ENCODE assay signal across 9 mouse cellular contexts in the genomic region with DNA sequence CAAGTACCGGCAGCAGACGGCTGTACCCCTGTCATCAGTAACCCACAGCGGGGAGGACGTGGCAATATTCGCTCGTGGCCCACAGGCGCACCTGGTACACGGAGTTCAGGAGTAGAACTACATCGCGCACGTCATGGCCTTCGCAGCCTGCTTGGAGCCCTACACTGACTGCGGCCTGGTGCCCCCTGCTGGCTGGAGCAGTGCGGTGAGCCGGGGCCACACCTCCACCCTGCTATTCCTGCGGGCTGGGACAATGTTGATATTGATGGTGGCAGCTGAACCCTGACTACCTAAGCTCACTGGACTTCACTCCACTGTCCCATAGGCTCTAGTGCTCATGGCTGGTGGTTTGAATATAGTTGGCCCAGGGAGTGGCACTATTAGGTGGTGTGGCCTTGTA. TPM values are rescaled to one million over a fixed set of nuclear protein-coding genes. Genes with fewer than 3 reads are reported as not detected.
A peak's percentile ranks its signal among the peaks of the same experiment; 100 is the strongest.
DNase-seq lines count a peak whose midpoint lies in the region; ATAC-seq and TF ChIP-seq lines count a peak whose summit lies in the region.
"Had no signal": no experiment of that assay in that cellular context is flagged by ENCODE, and none has a peak within 500 bp of the region (broad histone marks: within the 10 kb centered on the region; RNA-seq: fewer than 3 reads in every experiment).

No protein-coding gene starts in this region.

- peak; percentile 70 for TF ChIP-seq CTCF in C2C12 (IDR thresholded peaks at IDR 0.05; ENCODE audit: control insufficient read depth, insufficient read depth, insufficient read length)
- TF ChIP-seq CTCF in brain, embryonic 14.5 days (IDR thresholded peaks at IDR 0.05; ENCODE audit: borderline replicate concordance, extremely low read depth, insufficient read depth, insufficient read length): peak; percentile 29; the same call in 1 of the 2 replicates

- 0 out of 2 replicates have a peak, but pooled peaks have one; percentile 33 for ATAC-seq in heart, embryonic 11.5 days (replicated peaks; ENCODE audit: insufficient number of reproducible peaks, low FRiP score, low TSS enrichment)
- ATAC-seq in monocyte, adult 5-6 weeks (replicated peaks; ENCODE audit: insufficient number of reproducible peaks, low FRiP score, low TSS enrichment, poor library complexity, severe bottlenecking): 0 out of 2 replicates have a peak, but pooled peaks have one; percentile 20
- ATAC-seq in forebrain, embryonic 14.5 days: no peak

- no peaks in the 10 kb centered on the region for H3K27me3 ChIP-seq in heart, embryonic 11.5 days (ENCODE audit: control insufficient read depth, insufficient read depth, low read length)
- no peaks in the 10 kb centered on the region for H3K27me3 ChIP-seq in C2C12 (ENCODE audit: control insufficient read depth, insufficient read depth, insufficient read length)
- no peaks in the 10 kb centered on the region for H3K27me3 ChIP-seq in forebrain, embryonic 14.5 days (replicated peaks; ENCODE audit: control insufficient read depth, insufficient read depth, low read length)

- 40% methylated on average over 16 of the region's 16 CpGs for WGBS in heart, embryonic 11.5 days (ENCODE audit: insufficient replicate concordance)
- WGBS in forebrain, embryonic 14.5 days: 48% methylated on average over 16 of the region's 16 CpGs

- H3K4me2 ChIP-seq in heart, embryonic 11.5 days: no peak overlapping the region
- H3K4me2 ChIP-seq in forebrain, embryonic 14.5 days (ENCODE audit: low read length): no peak overlapping the region

- H3K9me3 ChIP-seq in heart, embryonic 11.5 days (replicated peaks; ENCODE audit: control insufficient read depth, low read length): no peaks in the 10 kb centered on the region
- H3K9me3 ChIP-seq in forebrain, embryonic 14.5 days (replicated peaks; ENCODE audit: control insufficient read depth, low read length): no peaks in the 10 kb centered on the region

- no peak overlapping the region for H3K4me3 ChIP-seq in heart, embryonic 11.5 days (ENCODE audit: low read depth, low read length)
- no peak overlapping the region for H3K4me3 ChIP-seq in C2C12 (ENCODE audit: insufficient read depth, poor library complexity, severe bottlenecking)
- H3K4me3 ChIP-seq in forebrain, embryonic 14.5 days (ENCODE audit: low read depth, low read length): no peak overlapping the region

- H3ac ChIP-seq in C2C12 (ENCODE audit: control insufficient read depth, insufficient read length, low read depth): no peak overlapping the region

- no peaks in the 10 kb centered on the region for H3K79me2 ChIP-seq in C2C12 (ENCODE audit: control insufficient read depth, insufficient read depth)

- no peak for DNase-seq in heart, postnatal 25 days (ENCODE audit: low spot score)
- DNase-seq in brain, embryonic 14.5 days (ENCODE audit: low read depth): no peak
- peak; percentile 18 to 68 for DNase-seq in kidney, postnatal 36 days
- DNase-seq in cerebellum, adult 11-12 months: no peak
- DNase-seq in forebrain, embryonic 14.5 days (ENCODE audit: low spot score): no peak

- H3K27ac ChIP-seq in heart, embryonic 11.5 days (ENCODE audit: low read depth, low read length): no peak overlapping the region
- H3K27ac ChIP-seq in forebrain, embryonic 14.5 days (ENCODE audit: low read depth, low read length): no peak overlapping the region

- H3K36me3 ChIP-seq in heart, embryonic 11.5 days (ENCODE audit: control insufficient read depth, insufficient read depth, low read length): no peaks in the 10 kb centered on the region
- no peaks in the 10 kb centered on the region for H3K36me3 ChIP-seq in C2C12 (ENCODE audit: control insufficient read depth, insufficient read depth)
- no peaks in the 10 kb centered on the region for H3K36me3 ChIP-seq in forebrain, embryonic 14.5 days (ENCODE audit: control insufficient read depth, insufficient read depth, low read length)

- intact Hi-C loops in heart, postnatal 25 days (cut with DNase I): no loop called here

- H3K4me1 ChIP-seq in heart, embryonic 11.5 days (ENCODE audit: control insufficient read depth, insufficient read depth, low read length): no peaks in the 10 kb centered on the region
- no peaks in the 10 kb centered on the region for H3K4me1 ChIP-seq in forebrain, embryonic 14.5 days (ENCODE audit: control insufficient read depth, insufficient read depth, low read length)

- no peaks in the 10 kb centered on the region for H3K79me3 ChIP-seq in C2C12 (ENCODE audit: low read depth)

- no peak overlapping the region for H3K9ac ChIP-seq in heart, embryonic 11.5 days (ENCODE audit: low read depth, low read length)
- no peak overlapping the region for H3K9ac ChIP-seq in forebrain, embryonic 14.5 days (ENCODE audit: low read length)

- no peak for TF ChIP-seq POLR2A in brain, embryonic 14.5 days (IDR thresholded peaks at IDR 0.05; ENCODE audit: borderline replicate concordance, extremely low read depth, insufficient read depth, insufficient read length, poor library complexity, severe bottlenecking)

TF ChIP-seq in C2C12, 6 proteins besides CTCF, POLR2A, EP300 and RAD21:
- no peak for TF ChIP-seq MYOG (IDR thresholded peaks at IDR 0.05; ENCODE audit: control insufficient read depth, extremely low read depth, insufficient read length)
- TF ChIP-seq FOSL1 (IDR thresholded peaks at IDR 0.05; ENCODE audit: insufficient read depth, low read length, poor library complexity, severe bottlenecking): no peak
- no peak for TF ChIP-seq MYOD1 (IDR thresholded peaks at IDR 0.05; ENCODE audit: control insufficient read depth, insufficient read length, low read depth)
- TF ChIP-seq USF1 (IDR thresholded peaks at IDR 0.05; ENCODE audit: low read depth): no peak
- no peak for TF ChIP-seq MAX (IDR thresholded peaks at IDR 0.05)
- no peak for TF ChIP-seq CEBPB (IDR thresholded peaks at IDR 0.05; ENCODE audit: low read depth)

RNA-seq across cellular contexts. Expression of gene Alppl2, which starts 19.0 kb away (rescaled TPM):
- polyA plus RNA-seq in heart, embryonic 11.5 days (2014; fragmentation: Nextera tagmentation; extraction: Ambion mirVana): not detected in 2 replicates
- total RNA-seq in heart, postnatal 25 days (2021): not detected
- not detected for polyA plus RNA-seq in C2C12 (2012; fragmentation: generic; extraction: Trizol)
- not detected in 2 replicates for polyA plus RNA-seq in brain, embryonic 14.5 days (2012; rRNA removed)
- total RNA-seq in monocyte, adult 5-6 weeks (2017): not detected in 3 replicates
- not detected in 2 replicates for polyA plus RNA-seq in forebrain, embryonic 14.5 days (2014; fragmentation: Nextera tagmentation; extraction: Ambion mirVana)
- total RNA-seq: layer of hippocampus, adult 18-20 months had no signal

RNA-seq across cellular contexts. Expression of gene Alpi, which starts 30.7 kb away (rescaled TPM):
- polyA plus RNA-seq in heart, embryonic 11.5 days (2014; fragmentation: Nextera tagmentation; extraction: Ambion mirVana): not detected in 2 replicates
- total RNA-seq in heart, postnatal 25 days (2021): not detected
- not detected for polyA plus RNA-seq in C2C12 (2012; fragmentation: generic; extraction: Trizol)
- 0.06 TPM in 1 of 2 replicates, not detected in the other for polyA plus RNA-seq in brain, embryonic 14.5 days (2012; rRNA removed)
- not detected in 3 replicates for total RNA-seq in monocyte, adult 5-6 weeks (2017)
- not detected in 2 replicates for polyA plus RNA-seq in forebrain, embryonic 14.5 days (2014; fragmentation: Nextera tagmentation; extraction: Ambion mirVana)
- total RNA-seq: layer of hippocampus, adult 18-20 months had no signal

RNA-seq across cellular contexts. Expression of gene Akp3, which starts 54.1 kb away (rescaled TPM):
- not detected in 2 replicates for polyA plus RNA-seq in heart, embryonic 11.5 days (2014; fragmentation: Nextera tagmentation; extraction: Ambion mirVana)
- not detected for total RNA-seq in heart, postnatal 25 days (2021)
- not detected for polyA plus RNA-seq in C2C12 (2012; fragmentation: generic; extraction: Trizol)
- polyA plus RNA-seq in brain, embryonic 14.5 days (2012; rRNA removed): 0.05 TPM in 1 of 2 replicates, not detected in the other
- not detected in 3 replicates for total RNA-seq in monocyte, adult 5-6 weeks (2017)
- not detected in 2 replicates for polyA plus RNA-seq in forebrain, embryonic 14.5 days (2014; fragmentation: Nextera tagmentation; extraction: Ambion mirVana)
- total RNA-seq: layer of hippocampus, adult 18-20 months had no signal

Comparison
In these comparisons a context has a peak if more than half of its experiments do, and no peak if none do; other contexts are left out.
1. DNase-seq: peak in kidney, postnatal 36 days (2 of 2); none in heart, postnatal 25 days (single experiment), brain, embryonic 14.5 days (single experiment), cerebellum, adult 11-12 months (single experiment) and forebrain, embryonic 14.5 days (single experiment).